Mouse (Mus musculus) midbrain, embryonic 14.5 days (tissue): ENCODE measurements around the gene Hnrnpk. TPM values are rescaled to one million over a fixed set of nuclear protein-coding genes. Genes with fewer than 3 reads are reported as not detected.
"Not testable (repeated sequence)": the region's sequence is repeated elsewhere in the genome, so short reads cannot be mapped to it uniquely, and the experiment has no call there.

Source experiments
- ATAC-seq: fragments of 200-750 bp; cut with Nextera tagmentation; 2 replicates; pipeline ENCODE4 v1.8.0; 2017; ENCODE audit warnings: moderate number of reproducible peaks, moderate library complexity; ENCODE audit not compliant: low FRiP score, low TSS enrichment
- DNase-seq: peaks from one replicate; pipeline ENCODE4 v3.0.0-alpha.2; 2015
- H3K27ac ChIP-seq: fragments of 300-500 bp; sonication (generic); replicated peaks from 2 replicates; pipeline ENCODE4 v1.5.1; 2014; ENCODE audit warnings: mild to moderate bottlenecking, low read depth, low read length, moderate library complexity
- H3K27me3 ChIP-seq: fragments of 300-500 bp; sonication (generic); 2 replicates; pipeline ENCODE4 v1.6.1; 2014; ENCODE audit warnings: low read length, control low read depth, mixed read lengths; ENCODE audit not compliant: control insufficient read depth, insufficient read depth
- H3K36me3 ChIP-seq: fragments of 300-500 bp; sonication (generic); 2 replicates; pipeline ENCODE4 v1.6.1; 2014; ENCODE audit warnings: low read length, control low read depth; ENCODE audit not compliant: control insufficient read depth, insufficient read depth
- H3K4me1 ChIP-seq: fragments of 300-500 bp; sonication (generic); 2 replicates; pipeline ENCODE4 v1.6.1; 2014; ENCODE audit warnings: mild to moderate bottlenecking, antibody characterized with exemption, low read length, control low read depth; ENCODE audit not compliant: control insufficient read depth, insufficient read depth
- H3K4me2 ChIP-seq: fragments of 300-500 bp; sonication (generic); 2 replicates; pipeline ENCODE4 v1.6.1; 2014; ENCODE audit warnings: mild to moderate bottlenecking, low read length, moderate library complexity
- H3K4me3 ChIP-seq: fragments of 300-500 bp; sonication (generic); replicated peaks from 2 replicates; pipeline ENCODE4 v1.5.1; 2014; ENCODE audit warnings: low read depth, low read length
- H3K9ac ChIP-seq: fragments of 300-500 bp; sonication (generic); replicated peaks from 2 replicates; pipeline ENCODE4 v1.6.1; 2014; ENCODE audit warnings: mild to moderate bottlenecking, low read length, moderate library complexity
- H3K9me3 ChIP-seq: fragments of 300-500 bp; sonication (generic); 2 replicates; pipeline ENCODE4 v1.6.1; 2016; ENCODE audit warnings: low read length, control low read depth, mixed read lengths; ENCODE audit not compliant: control insufficient read depth
- WGBS: fragments of 180-500 bp; shearing (Covaris S2); extraction: QIAGEN DNeasy Blood & Tissue Kit; methylation state at CpG from one replicate; pipeline ENCODE4 v1.1.7; 2014; 5-methylcytosine and 5-hydroxymethylcytosine counted together
- polyA plus RNA-seq: library from polyadenylated mRNA; unstranded; fragments of >200 nt; fragmentation: Nextera tagmentation; extraction: Ambion mirVana; gene quantifications from 2 replicates; pipeline ENCODE4 v1.2.1, GENCODE M21; 2014

Hnrnpk gene
- polyA plus RNA-seq, 1 experiment from 2014 or later, result 1,754 TPM

DNA sequence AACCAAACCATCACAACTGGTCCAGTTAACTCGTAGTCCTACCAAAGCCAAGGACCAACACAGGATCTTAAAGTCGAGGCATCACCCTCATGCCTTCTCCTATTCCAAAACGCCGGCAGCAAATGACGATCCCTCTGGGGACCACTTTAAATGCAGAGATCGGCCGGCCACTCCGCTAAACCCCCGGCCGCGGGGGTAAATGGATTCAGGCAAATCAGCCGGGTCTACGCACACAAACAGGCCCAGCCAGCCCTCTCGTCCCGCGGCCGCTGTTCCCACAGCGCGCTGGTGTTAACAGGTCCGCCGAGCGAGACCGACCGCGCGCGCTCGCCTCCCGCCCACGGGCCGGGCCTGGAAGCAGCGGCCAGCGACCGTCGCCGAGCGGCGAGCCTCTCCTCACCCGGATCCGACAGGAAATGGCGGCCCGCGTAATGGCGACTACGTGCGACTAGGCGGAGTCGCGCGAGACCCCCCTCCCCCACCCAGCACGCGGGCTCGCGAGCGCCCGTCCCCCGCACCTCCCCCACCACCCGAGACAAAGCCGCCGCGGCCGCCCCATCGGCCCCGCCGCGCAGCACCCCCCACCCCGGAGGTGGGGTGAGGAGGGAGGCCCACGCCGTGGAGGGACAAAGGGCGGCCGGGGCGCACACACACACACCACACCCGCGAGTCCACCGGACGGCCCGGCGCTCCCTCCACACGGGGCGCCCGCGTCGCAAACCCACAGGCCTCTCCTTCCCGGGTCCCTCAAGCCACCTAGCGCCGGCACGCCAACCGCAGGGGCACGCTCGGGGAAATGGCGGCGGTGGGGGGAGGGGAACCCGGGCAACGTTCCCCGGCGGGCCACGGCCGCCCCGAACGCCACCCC lies 1.8 kb downstream of the Hnrnpk start:
- DNase-seq, result peak; percentile 92
- peak overlapping the region; percentile 100 for H3K4me3 ChIP-seq
- no peaks in the 10 kb centered on the region for H3K27me3 ChIP-seq
- H3K36me3 ChIP-seq, result peaks cover 26% of the 10 kb centered on the region
- H3K27ac ChIP-seq, result peak overlapping the region; percentile 100
- H3K4me1 ChIP-seq, result peaks cover 6% of the 10 kb centered on the region; the same call in 1 of the 2 replicates
- peak overlapping the region; percentile 100 for H3K9ac ChIP-seq
- no peaks in the 10 kb centered on the region for H3K9me3 ChIP-seq
- WGBS, result under 1% methylated on average over 75 of the region's 100 CpGs
- ATAC-seq, result peak; percentile 62
- H3K4me2 ChIP-seq, result peak overlapping the region; percentile 88

- peak; percentile 21 for DNase-seq
- no peak for ATAC-seq
- Histone ChIP-seq H3K9ac (peak overlapping the region; percentile 100), H3K9me3 (no peaks in the 10 kb centered on the region), H3K27ac (no peak overlapping the region), H3K4me2 (peak overlapping the region; percentile 88), H3K36me3 (peaks cover 34% of the 10 kb centered on the region), H3K4me3 (peak overlapping the region; percentile 100), H3K27me3 (no peaks in the 10 kb centered on the region), H3K4me1 (peaks cover 6% of the 10 kb centered on the region; the same call in 1 of the 2 replicates)
- WGBS, result 1% methylated on average over 11 of the region's 11 CpGs
Observed at GRCm38 (mm10) chr13:58400576-58400975, 2.6 kb downstream of the Hnrnpk start.

GRCm38 (mm10) chr13:58397651-58398050 lies 5.5 kb downstream of the Hnrnpk start:
- 93% methylated on average over 13 of the region's 13 CpGs for WGBS
- no peaks in the 10 kb centered on the region for H3K9me3 ChIP-seq
- H3K27ac ChIP-seq, result no peak overlapping the region
- peaks cover 63% of the 10 kb centered on the region for H3K36me3 ChIP-seq
- no peak for DNase-seq
- H3K4me3 ChIP-seq, result no peak overlapping the region
- H3K27me3 ChIP-seq, result no peaks in the 10 kb centered on the region
- H3K9ac ChIP-seq, result no peak overlapping the region
- no peak for ATAC-seq
- peaks cover 6% of the 10 kb centered on the region; the same call in 1 of the 2 replicates for H3K4me1 ChIP-seq
- no peak overlapping the region for H3K4me2 ChIP-seq

GRCm38 (mm10) chr13:58394392-58394791 lies 8.8 kb downstream of the Hnrnpk start:
- not testable (repeated sequence) for ATAC-seq, H3K4me3 ChIP-seq, H3K4me1 ChIP-seq, DNase-seq, H3K27ac ChIP-seq, H3K9me3 ChIP-seq, H3K9ac ChIP-seq, H3K4me2 ChIP-seq, H3K27me3 ChIP-seq
- peaks cover 86% of the 10 kb centered on the region for H3K36me3 ChIP-seq
- 87% methylated on average over 11 of the region's 11 CpGs for WGBS

- H3K27me3 ChIP-seq, result no peaks in the 10 kb centered on the region
- DNase-seq (no peak), ATAC-seq (no peak)
- H3K4me3 ChIP-seq, result no peak overlapping the region
- H3K9ac ChIP-seq, result no peak overlapping the region
- H3K4me1 ChIP-seq, result no peaks in the 10 kb centered on the region
- H3K9me3 ChIP-seq, result no peaks in the 10 kb centered on the region
- no peak overlapping the region for H3K4me2 ChIP-seq
- H3K27ac ChIP-seq, result no peak overlapping the region
- peaks cover 45% of the 10 kb centered on the region for H3K36me3 ChIP-seq
- 80% methylated on average over 2 of the region's 2 CpGs for WGBS
Observed at GRCm38 (mm10) chr13:58389324-58389951, 13.7 kb downstream of the Hnrnpk start.

DNA sequence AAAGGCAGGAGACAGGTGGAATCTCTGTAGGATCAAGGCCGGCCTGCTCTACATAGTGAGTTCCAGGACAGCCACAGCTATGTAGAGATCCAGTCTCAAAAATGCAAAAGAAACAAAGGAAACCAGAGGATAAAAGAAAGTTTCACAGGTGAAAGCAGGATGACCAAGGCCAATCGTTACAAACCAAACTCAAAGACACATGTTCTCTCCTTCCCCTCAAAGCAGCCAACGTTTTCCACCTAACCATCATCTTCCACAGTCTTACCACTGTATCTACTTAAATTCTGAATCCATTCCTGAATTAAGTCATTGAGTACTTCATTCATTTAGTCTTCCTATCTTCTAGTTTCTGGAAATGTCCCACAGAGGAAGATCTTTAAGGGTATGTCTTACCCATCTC lies 14.8 kb downstream of the Hnrnpk start:
- peaks cover 4% of the 10 kb centered on the region; the same call in 1 of the 2 replicates for H3K4me1 ChIP-seq
- 45% methylated on average over 3 of the region's 3 CpGs for WGBS
- no peaks in the 10 kb centered on the region for H3K27me3 ChIP-seq
- H3K9ac ChIP-seq, result no peak overlapping the region
- no peak overlapping the region for H3K27ac ChIP-seq
- H3K9me3 ChIP-seq, result no peaks in the 10 kb centered on the region
- ATAC-seq (no peak; the same call in 1 of the 2 replicates), DNase-seq (no peak)
- H3K36me3 ChIP-seq, result peaks cover 34% of the 10 kb centered on the region
- H3K4me2 ChIP-seq, result no peak overlapping the region
- no peak overlapping the region for H3K4me3 ChIP-seq

- Histone ChIP-seq H3K4me2 (no peak overlapping the region), H3K27me3 (no peaks in the 10 kb centered on the region), H3K9ac (no peak overlapping the region), H3K9me3 (no peaks in the 10 kb centered on the region), H3K36me3 (peaks cover 31% of the 10 kb centered on the region), H3K4me3 (no peak overlapping the region), H3K4me1 (peaks cover 4% of the 10 kb centered on the region; the same call in 1 of the 2 replicates), H3K27ac (no peak overlapping the region)
- ATAC-seq, result no peak
- WGBS, result 15% methylated on average over 7 of the region's 7 CpGs
- DNase-seq, result peak; percentile 87
Observed at GRCm38 (mm10) chr13:58387948-58388347, 15.2 kb downstream of the Hnrnpk start.

DNA sequence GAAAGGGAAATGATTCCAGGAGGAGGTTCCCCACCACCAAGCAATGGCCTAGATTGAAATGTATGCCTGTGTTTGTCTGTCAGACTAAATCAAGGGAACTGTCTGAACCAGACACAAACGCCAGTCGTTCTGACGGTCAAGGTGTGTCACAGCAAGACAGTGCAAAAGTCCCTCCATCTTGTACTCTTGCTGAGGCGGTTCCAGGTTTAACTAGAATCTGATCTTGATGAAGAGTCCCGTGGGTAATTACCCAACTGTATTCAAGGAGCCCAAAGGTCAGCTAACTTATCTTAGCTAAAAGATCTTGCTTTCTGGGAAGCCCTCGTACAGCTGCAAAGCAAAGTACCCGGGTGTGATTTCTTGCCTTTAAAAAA lies 17.6 kb downstream of the Hnrnpk start:
- Histone ChIP-seq H3K4me3 (peak overlapping the region; percentile 71), H3K4me1 (peaks cover 4% of the 10 kb centered on the region; the same call in 1 of the 2 replicates), H3K36me3 (peaks cover 30% of the 10 kb centered on the region), H3K27me3 (no peaks in the 10 kb centered on the region), H3K9me3 (peaks cover 10% of the 10 kb centered on the region), H3K9ac (peak overlapping the region; percentile 69), H3K27ac (no peak overlapping the region), H3K4me2 (peak overlapping the region; percentile 92)
- DNase-seq (no peak), ATAC-seq (no peak)
- 87% methylated on average over 7 of the region's 7 CpGs for WGBS
